Mouse (Mus musculus) myocyte (in vitro differentiated cells): ENCODE measurements at regions not wholly inside any gene's neighbourhood (a gene's known extent, or its start where the extent isn't known, plus 50 kb on each side); places are given as distances from the start of the nearest gene placed in this dataset.

Source experiments
- H3K27me3 ChIP-seq: one replicate; pipeline ENCODE4 v1.6.1; 2011; ENCODE audit not compliant: control insufficient read depth, insufficient read depth, insufficient read length
- H3K36me3 ChIP-seq: one replicate; pipeline ENCODE4 v1.6.1; 2011; ENCODE audit not compliant: control insufficient read depth, insufficient read depth
- H3K4me2 ChIP-seq: one replicate; pipeline ENCODE4 v1.6.1; 2011; ENCODE audit warnings: low read depth, control low read depth
- H3K4me3 ChIP-seq: one replicate; pipeline ENCODE4 v1.5.1; 2011; ENCODE audit warnings: mild to moderate bottlenecking, control low read depth, moderate library complexity
- H3K79me2 ChIP-seq: one replicate; pipeline ENCODE4 v1.6.1; 2011; ENCODE audit not compliant: control insufficient read depth, insufficient read depth
- H3ac ChIP-seq: one replicate; pipeline ENCODE4 v1.6.1; 2011; ENCODE audit not compliant: control insufficient read depth, insufficient read length
- CEBPB ChIP-seq: IDR thresholded peaks from 2 replicates; pipeline ENCODE4 v1.6.1; 2011; ENCODE audit warnings: mild to moderate bottlenecking, moderate library complexity; ENCODE audit not compliant: poor library complexity, insufficient read depth, severe bottlenecking
- E2F4 ChIP-seq: IDR thresholded peaks from one replicate; pipeline ENCODE4 v1.6.1; 2011; ENCODE audit warnings: mild to moderate bottlenecking, control low read depth, moderate library complexity; ENCODE audit not compliant: insufficient read depth
- MAX ChIP-seq: IDR thresholded peaks from one replicate; pipeline ENCODE4 v1.6.1; 2011; ENCODE audit warnings: low read depth, mild to moderate bottlenecking, control low read depth
- MYOD1 ChIP-seq, 3 experiments: IDR thresholded peaks; one replicate each; pipeline ENCODE4 v1.6.1; 2011; ENCODE audit warnings: control low read depth in 2 of 3, low read depth in 2 of 3, mild to moderate bottlenecking in 2 of 3, moderate library complexity in 1 of 3; ENCODE audit not compliant: insufficient read length in 2 of 3, control insufficient read depth in 1 of 3
- MYOG ChIP-seq, 3 experiments: IDR thresholded peaks; one replicate each; pipeline ENCODE4 v1.6.1; 2011; ENCODE audit warnings: control low read depth in 2 of 3, low read depth in 2 of 3, mild to moderate bottlenecking in 2 of 3; ENCODE audit not compliant: insufficient read length in 2 of 3, control insufficient read depth in 1 of 3, insufficient read depth in 1 of 3
- POLR2A ChIP-seq: IDR thresholded peaks from one replicate; pipeline ENCODE4 v1.6.1; 2011; ENCODE audit warnings: low read depth, mild to moderate bottlenecking, control low read depth, moderate library complexity; ENCODE audit not compliant: insufficient read length
- POLR2AphosphoS2 ChIP-seq: IDR thresholded peaks from one replicate; pipeline ENCODE4 v1.6.1; 2011; ENCODE audit warnings: low read depth, control low read depth; ENCODE audit not compliant: insufficient read length
- REST ChIP-seq: IDR thresholded peaks from one replicate; pipeline ENCODE4 v1.6.1; 2011; ENCODE audit warnings: mild to moderate bottlenecking, control low read depth, moderate library complexity; ENCODE audit not compliant: insufficient read depth, insufficient read length
- SRF ChIP-seq: IDR thresholded peaks from one replicate; pipeline ENCODE4 v1.6.1; 2011; ENCODE audit warnings: low read depth; ENCODE audit not compliant: control insufficient read depth, insufficient read length
- TCF12 ChIP-seq: IDR thresholded peaks from one replicate; pipeline ENCODE4 v1.6.1; 2011; ENCODE audit warnings: mild to moderate bottlenecking, control low read depth; ENCODE audit not compliant: poor library complexity, insufficient read depth, severe bottlenecking
- TCF3 ChIP-seq: IDR thresholded peaks from one replicate; pipeline ENCODE4 v1.6.1; 2011; ENCODE audit warnings: low read depth, control low read depth; ENCODE audit not compliant: insufficient read length
- USF1 ChIP-seq: IDR thresholded peaks from one replicate; pipeline ENCODE4 v1.6.1; 2011; ENCODE audit warnings: low read depth, mild to moderate bottlenecking, control low read depth, moderate library complexity

DNA sequence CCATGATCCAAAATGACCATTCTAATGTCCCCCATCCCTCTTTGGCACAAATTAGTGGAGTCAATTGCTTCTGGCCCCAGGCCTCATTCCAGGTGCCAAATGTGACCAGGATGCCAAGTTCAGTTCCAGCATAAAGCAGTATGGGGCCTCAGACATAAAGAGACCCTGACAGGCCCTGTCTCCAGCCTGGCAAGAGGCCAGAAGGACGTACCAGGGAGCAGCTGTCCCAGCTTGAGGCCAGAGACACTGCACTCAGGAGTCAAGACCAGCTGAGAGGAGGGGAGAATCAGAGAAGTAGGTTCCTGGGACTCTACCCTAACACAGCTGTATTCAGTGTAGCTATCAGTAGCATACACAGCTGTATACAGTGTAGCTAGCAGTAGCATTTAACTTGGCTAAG, 341.1 kb downstream of the Cdh26 start:
- no peaks in the 10 kb centered on the region for H3K27me3 ChIP-seq
- no peak overlapping the region for H3K4me3 ChIP-seq
- TF ChIP-seq TCF3: no peak
- TF ChIP-seq MAX: no peak
- no peak for TF ChIP-seq CEBPB

DNA sequence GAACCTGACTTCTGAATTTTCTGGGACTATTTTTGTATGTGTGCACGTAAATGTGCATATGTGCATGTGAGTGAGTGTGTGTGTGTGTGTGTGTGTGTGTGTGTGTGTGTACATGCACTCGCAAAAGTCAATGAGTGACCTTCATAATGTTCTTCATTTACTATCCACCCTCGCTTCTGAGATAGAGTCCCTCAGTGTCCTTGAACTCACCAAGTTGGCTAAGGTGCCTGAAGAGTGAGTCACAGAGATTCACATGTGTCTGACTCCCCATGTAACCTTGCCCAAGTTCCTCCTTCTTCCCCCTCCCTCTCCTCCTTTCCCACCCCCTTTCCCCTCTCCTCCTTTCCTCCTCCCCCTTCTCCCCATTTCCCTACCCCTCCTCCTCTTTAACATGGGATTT, 341.6 kb downstream of the Cdh26 start:
- no peak overlapping the region for H3K4me2 ChIP-seq
- H3ac ChIP-seq: no peak overlapping the region
- no peaks in the 10 kb centered on the region for H3K79me2 ChIP-seq
- no peaks in the 10 kb centered on the region for H3K36me3 ChIP-seq
- no peak for TF ChIP-seq REST
- no peak for TF ChIP-seq MAX
- no peak for TF ChIP-seq MYOG (IDR thresholded peaks at IDR 0.05; ENCODE audit: control insufficient read depth in 1 of 3, insufficient read depth in 1 of 3, insufficient read length in 2 of 3, low read depth in 2 of 3)
- no peak for TF ChIP-seq POLR2A
- no peak for TF ChIP-seq MYOD1 (IDR thresholded peaks at IDR 0.05; ENCODE audit: control insufficient read depth in 1 of 3, insufficient read length in 2 of 3, low read depth in 2 of 3)
- no peak for TF ChIP-seq TCF3
- no peak for TF ChIP-seq E2F4
- TF ChIP-seq SRF: no peak
- H3K27me3 ChIP-seq: no peaks in the 10 kb centered on the region
- no peak overlapping the region for H3K4me3 ChIP-seq

More for the DNA sequence above, 341.1 kb downstream of the Cdh26 start:
- Histone ChIP-seq H3ac (no peak overlapping the region), H3K36me3 (no peaks in the 10 kb centered on the region), H3K79me2 (no peaks in the 10 kb centered on the region), H3K4me2 (no peak overlapping the region)

DNA sequence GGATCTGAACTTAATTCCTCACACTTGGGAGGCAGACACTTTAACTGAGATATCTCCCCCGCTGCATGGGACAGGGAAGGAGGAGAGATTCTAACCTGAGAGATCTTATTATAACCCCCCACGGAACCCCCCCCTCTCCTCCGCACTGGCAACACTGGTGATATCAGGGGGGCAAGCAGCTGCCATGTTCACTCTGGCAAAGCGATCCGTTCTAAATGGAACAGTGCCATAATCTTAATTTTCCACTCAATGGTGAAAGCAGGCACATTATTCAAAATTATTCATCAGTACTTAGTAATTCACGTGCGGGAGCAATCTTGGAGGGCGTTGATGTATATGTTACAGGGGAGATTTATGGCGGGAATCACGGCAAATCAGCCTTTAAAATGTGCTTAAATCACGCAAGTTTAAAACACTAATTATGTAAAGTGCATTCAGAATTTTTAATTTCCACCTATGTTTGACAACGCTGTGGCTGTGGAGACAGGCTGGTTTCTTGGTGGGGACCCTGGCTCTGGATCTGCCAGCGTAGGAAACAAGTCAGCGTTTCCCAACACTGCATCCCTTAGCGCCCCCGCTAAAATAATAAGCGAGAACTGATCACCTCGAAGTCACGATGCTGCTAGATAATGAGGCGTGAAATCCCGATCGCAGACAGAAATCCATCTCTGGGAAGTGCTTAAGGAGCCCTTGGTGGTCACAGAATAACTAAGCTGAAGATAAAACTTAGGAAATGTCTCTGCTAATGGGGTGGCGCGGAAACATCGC, 354.7 kb downstream of the Cdh26 start:
- H3K79me2 ChIP-seq: no peaks in the 10 kb centered on the region
- H3K27me3 ChIP-seq: no peaks in the 10 kb centered on the region
- no peak overlapping the region for H3K4me3 ChIP-seq
- TF ChIP-seq MYOD1 (IDR thresholded peaks at IDR 0.05; ENCODE audit: control insufficient read depth in 1 of 3, insufficient read length in 2 of 3, low read depth in 2 of 3) (no peak), MAX (no peak), USF1 (no peak), E2F4 (no peak), MYOG (IDR thresholded peaks at IDR 0.05; ENCODE audit: control insufficient read depth in 1 of 3, insufficient read depth in 1 of 3, insufficient read length in 2 of 3, low read depth in 2 of 3) (no peak), CEBPB (no peak), SRF (no peak), POLR2AphosphoS2 (no peak), REST (no peak), TCF12 (no peak), TCF3 (no peak), POLR2A (no peak)
- H3ac ChIP-seq: no peak overlapping the region
- no peak overlapping the region for H3K4me2 ChIP-seq
- H3K36me3 ChIP-seq: no peaks in the 10 kb centered on the region

DNA sequence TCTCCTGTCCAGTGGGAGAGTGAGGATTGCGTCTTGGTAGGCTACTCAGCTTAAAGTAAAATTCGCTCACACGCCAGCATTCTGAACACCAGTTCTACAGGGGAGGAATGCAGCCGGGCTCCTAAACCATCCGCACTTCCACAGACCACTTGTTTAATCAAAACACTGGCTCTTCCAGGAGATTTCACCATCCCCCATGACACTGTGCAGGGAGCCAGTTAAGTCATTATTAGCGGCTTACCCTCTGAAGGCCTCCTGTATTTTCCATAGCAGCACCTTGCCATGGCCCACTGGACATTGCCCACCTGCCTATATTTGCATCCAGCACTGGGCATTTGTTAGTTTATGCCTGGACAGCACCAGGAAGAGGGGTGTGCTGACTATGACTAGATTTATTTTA, 355.5 kb downstream of the Cdh26 start:
- no peak overlapping the region for H3ac ChIP-seq
- no peak overlapping the region for H3K4me2 ChIP-seq
- H3K36me3 ChIP-seq: no peaks in the 10 kb centered on the region
- H3K4me3 ChIP-seq: no peak overlapping the region
- no peaks in the 10 kb centered on the region for H3K27me3 ChIP-seq
- H3K79me2 ChIP-seq: no peaks in the 10 kb centered on the region
- TF ChIP-seq USF1 (no peak), MAX (no peak), E2F4 (no peak), POLR2A (no peak), TCF12 (no peak), SRF (no peak), MYOD1 (IDR thresholded peaks at IDR 0.05; ENCODE audit: control insufficient read depth in 1 of 3, insufficient read length in 2 of 3, low read depth in 2 of 3) (no peak), MYOG (IDR thresholded peaks at IDR 0.05; ENCODE audit: control insufficient read depth in 1 of 3, insufficient read depth in 1 of 3, insufficient read length in 2 of 3, low read depth in 2 of 3) (no peak)

DNA sequence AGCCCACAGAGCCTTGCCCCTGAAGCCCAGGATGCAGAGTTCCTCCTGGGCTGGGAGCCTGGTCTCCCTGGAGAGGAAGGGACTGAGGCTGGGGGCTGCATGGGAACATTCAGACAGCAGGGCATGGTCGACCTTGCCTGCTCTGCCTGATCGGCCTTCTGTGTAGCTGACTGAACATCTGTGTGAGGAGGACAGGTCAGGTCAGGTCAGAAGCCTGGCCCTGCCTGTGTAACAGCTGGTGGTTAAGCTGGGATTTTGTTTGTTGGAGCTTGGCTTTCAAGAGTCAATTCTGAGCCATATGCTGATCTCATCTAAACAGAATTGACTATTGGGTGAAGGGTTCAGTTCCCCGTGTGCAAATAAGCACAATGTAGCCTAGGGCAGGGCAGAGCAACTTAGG, 365.5 kb downstream of the Cdh26 start:
- no peaks in the 10 kb centered on the region for H3K79me2 ChIP-seq
- no peaks in the 10 kb centered on the region for H3K36me3 ChIP-seq
- no peak overlapping the region for H3ac ChIP-seq
- H3K27me3 ChIP-seq: no peaks in the 10 kb centered on the region
- H3K4me2 ChIP-seq: no peak overlapping the region
- H3K4me3 ChIP-seq: no peak overlapping the region
- TF ChIP-seq CEBPB (no peak), POLR2AphosphoS2 (no peak), MAX (no peak), MYOG (IDR thresholded peaks at IDR 0.05; ENCODE audit: control insufficient read depth in 1 of 3, insufficient read depth in 1 of 3, insufficient read length in 2 of 3, low read depth in 2 of 3) (no peak), TCF12 (no peak), TCF3 (no peak), MYOD1 (IDR thresholded peaks at IDR 0.05; ENCODE audit: control insufficient read depth in 1 of 3, insufficient read length in 2 of 3, low read depth in 2 of 3) (no peak), POLR2A (no peak), USF1 (no peak), REST (no peak)
